Mouse (Mus musculus): Measurements from ENCODE around the gene Kpna6.
A peak's percentile ranks its signal among the peaks of the same experiment; 100 is the strongest.

Kpna6 gene

DNA sequence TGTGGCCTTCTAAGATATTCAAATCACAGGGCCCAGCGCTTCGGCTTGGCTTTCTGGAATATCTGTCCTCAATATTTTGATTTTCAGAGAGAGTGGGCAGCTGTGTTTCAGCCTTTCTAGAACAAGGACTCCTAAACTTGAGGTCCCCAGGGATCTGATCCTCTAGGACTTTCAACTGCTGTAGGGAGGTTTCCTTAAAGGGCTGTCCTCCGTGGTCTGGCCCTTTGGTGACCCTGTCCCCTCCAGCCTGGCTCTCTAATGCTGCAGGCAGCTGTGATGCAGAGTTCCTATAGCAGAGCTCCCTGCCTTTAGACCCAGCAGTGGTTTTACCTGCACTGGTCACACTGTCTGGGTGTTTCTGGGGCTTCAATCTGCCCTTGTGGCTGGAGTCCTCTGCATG, 55.9 kb downstream of the Kpna6 start:
- no peak for DNase-seq

DNA sequence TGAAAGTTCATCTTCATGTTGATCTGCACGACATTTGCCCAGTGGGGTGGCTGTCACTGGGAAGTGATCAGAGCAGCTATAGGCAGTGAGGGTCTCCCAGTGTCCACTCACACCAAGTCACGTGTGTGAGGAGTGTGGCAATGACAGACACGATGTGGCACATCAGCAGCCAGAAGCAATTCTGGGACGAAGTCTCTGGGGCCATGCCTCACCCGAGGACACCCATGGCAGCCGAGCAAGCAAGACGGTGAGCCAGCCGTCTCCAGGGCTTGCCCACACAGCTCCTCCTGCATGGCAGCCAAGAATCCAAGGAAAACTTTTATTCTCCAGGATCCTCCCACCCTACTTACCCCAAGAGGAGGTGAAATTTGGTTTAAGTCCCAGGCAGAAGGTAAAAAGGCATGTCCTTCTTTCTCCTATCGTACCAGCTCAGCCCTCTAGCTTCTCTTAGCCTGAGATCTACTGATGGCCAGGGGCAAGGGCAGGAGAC, 56.7 kb downstream of the Kpna6 start:
- no peak for DNase-seq

DNA sequence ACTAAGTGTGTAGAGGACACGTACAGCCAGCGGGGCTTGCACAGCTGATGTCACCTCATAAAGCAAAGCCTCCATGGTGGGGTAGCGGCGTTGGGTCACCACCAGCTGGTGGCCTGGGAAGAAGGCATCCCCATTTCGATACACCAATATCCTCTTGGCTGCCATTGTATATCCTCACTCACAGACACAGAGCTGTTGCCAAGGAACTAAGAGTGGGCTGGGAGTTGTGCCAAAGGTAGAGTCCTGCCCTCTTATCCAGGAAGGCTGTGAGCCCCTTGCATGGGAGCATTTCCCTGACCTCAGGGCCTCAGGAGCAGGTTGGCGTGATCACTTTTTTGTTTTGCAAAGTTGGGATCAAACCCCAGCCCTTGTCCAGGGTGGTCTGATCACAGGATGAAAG, 58.5 kb downstream of the Kpna6 start, which contains the start of gene Dcdc2b:
Dcdc2b (minus strand) TSS at position 165 of the 400 bp plus-strand sequence.
- no peak for DNase-seq

DNA sequence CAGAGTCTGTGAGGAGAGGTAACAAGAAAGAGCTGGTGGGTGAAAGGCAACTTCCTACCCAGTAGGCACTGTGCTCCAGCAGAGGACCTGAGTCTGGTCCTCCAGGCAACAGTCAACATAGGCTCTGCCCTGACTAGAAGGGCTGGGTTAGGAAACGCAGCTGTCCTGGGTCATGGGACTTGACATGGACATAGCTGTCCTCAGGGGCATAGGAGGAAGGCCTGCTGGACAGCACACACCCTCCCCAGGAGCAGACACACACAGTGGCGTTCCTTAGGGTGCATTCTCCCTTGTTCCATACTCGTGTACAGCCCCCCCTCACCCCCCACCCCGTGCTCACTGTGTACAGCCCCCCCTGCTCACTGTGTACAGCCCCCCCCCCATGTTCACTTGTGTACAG, 62.1 kb downstream of the Kpna6 start:
- no peak for DNase-seq

DNA sequence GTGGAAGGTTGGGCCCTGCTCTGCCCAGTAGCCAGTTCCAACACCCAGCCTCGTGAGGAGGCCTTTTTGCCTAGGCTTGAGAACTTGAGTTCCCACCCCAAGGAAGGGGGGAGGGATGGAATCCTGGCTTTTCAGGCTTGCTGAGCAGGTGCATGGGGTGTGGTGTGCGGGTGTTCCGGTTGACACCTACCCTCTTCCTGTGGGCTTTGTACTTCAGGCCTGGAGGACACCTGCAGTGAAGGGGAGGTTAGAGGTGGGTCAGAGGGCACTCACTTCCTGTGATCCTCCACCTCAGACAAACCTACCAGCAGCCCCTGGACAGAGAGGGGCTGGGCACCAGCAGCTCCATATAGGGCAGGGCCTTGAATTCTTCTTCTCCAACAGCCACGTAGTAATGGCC, 62.5 kb downstream of the Kpna6 start:
- no peak for DNase-seq

DNA sequence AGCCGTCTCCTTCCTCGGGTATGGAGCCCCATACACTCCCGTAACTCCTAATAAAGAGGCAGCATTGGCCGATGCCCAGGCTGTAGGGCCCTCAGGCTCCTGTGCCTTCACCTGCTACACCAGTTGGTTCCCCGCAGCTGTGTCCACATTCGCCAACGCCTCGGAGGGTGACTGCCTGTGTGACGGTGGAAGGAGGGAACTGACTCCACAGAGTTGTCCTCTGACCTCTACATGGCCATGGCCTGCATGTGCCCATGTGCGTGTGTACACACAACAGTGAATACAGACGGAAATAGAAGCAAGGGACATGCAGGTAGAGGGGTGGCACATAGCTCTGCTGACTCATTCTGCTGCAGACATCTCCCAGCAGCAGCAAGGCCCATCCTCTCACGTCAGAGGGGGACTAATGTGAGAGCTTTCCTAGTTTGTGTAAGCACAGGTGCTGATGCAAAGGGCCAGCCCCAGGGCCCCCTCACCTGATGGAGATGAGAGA, 63.4 kb downstream of the Kpna6 start:
- DNase-seq, result no peak

DNA sequence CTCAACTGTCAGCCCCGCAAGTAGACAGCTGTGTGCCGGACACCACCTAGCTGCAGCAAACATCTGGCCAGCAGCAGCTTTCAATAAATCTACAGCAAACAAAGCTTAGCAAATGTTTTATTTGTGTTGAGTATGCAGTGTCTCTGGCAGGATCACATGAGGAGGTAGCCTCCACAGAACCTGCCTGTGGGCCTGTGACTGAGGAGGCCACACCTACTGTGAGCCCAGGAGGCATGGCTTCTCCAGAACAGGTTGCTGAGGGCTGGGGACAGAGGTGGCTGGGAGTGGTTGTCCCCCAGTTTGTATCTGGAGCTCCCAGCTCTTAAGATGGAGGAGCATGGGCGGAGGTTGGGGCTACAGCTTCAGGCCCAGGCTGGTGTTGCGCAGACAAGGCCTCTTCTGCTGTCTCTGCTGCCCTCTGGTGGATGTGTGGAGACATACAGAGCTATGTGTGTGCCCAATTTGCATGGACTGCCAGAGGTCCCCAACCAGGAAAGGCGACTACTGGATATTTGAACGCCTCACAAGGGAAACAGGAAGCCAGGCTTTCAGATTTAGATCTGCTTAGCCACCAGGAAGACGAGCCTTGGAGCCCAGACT, 64.0 kb downstream of the Kpna6 start:
- DNase-seq, result peak; percentile 84

DNA sequence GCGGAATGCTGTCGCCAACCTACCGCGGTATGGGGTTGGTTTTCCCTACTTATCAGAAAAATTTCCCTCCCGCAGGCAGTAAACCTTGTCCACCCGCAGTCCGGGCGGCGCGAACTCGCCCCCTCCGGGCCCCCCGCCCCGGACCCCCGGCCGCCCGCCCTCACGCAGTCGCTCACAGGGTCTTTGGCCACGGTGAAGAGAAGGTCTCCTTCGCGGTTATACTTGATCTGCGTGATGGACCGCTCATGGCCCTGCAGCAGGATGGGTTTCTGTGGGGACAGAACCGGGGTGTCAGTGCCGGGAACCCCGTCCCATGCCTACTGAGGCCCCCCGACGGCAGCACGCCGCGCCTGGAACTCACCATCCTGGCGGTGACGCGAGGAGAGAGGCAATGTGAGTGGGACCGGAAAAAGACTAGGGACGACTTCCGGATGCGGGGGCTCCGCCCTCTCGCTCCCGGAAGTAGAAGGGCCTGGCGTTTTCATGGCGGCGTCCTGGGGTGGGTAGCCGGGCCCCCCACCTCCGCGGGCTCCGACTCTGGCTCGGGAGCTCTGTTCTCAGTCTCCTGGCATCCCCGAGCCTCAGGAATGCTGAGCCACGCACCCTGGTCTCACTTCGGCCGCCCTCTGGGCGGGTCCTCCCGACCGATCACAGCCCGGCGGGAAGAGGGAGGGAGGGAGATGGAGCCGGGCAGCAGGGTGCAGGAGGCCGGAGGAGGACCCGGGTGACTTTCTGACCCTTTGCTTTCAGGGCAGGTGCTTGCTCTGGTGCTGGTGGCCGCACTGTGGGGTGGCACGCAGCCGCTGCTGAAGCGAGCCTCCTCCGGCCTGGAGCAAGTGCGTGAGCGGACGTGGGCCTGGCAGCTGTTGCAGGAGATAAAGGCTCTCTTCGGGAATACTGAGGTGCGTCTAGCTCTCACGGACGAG, 72.1 kb downstream of the Kpna6 start, which contains the start of the genes Eif3i and Tmem234:
Eif3i (minus strand) TSS at position 416 of the 926 bp plus-strand sequence.
Tmem234 (plus strand) TSS at position 436 of the 926 bp plus-strand sequence.
- DNase-seq, result peak; percentile 84
